Mouse (Mus musculus): ENCODE data around the gene Dnttip1. TPM values are rescaled to one million over a fixed set of nuclear protein-coding genes. Genes with fewer than 3 reads are reported as not detected.

Dnttip1 gene
- polyA plus RNA-seq, 1 experiment from 2014 or later, result 55.1 TPM

DNA sequence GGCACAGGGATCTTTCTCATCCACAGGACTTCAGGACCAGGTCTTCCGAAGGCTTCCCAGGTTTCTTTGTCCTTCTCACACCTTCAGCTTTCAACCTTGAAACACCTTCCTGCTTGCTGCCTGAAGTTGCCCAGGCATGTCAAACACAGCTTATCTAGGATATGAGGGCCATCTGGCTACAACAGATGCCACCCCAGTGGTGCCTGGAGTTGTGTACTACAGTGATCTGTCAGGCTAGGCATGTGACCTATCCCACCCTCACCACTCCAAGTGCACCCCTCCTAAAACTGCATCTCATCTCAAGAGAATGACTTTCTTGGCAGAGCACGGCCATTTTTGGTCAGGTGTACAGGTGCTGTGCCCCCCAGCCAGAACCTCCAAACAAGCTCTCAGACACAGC is 15.7 kb downstream of the Dnttip1 start:
- Histone ChIP-seq H3K36me3 (ENCODE audit: control insufficient read depth, insufficient read depth, low read length) (peaks cover 30% of the 10 kb centered on the region), H3K9ac (ENCODE audit: low read depth, low read length) (no peak overlapping the region), H3K27me3 (ENCODE audit: control insufficient read depth, insufficient read depth, low read depth, low read length) (no peaks in the 10 kb centered on the region), H3K4me1 (ENCODE audit: control insufficient read depth, insufficient read depth, low read length) (no peaks in the 10 kb centered on the region), H3K4me2 (ENCODE audit: low read length) (no peak overlapping the region), H3K4me3 (ENCODE audit: low read depth, low read length) (no peak overlapping the region), H3K9me3 (replicated peaks; ENCODE audit: control insufficient read depth, low read length, poor library complexity, severe bottlenecking) (no peaks in the 10 kb centered on the region), H3K27ac (ENCODE audit: low read length) (no peak overlapping the region)
- no peak for ATAC-seq
- 97% methylated on average over 2 of the region's 2 CpGs for WGBS

DNA sequence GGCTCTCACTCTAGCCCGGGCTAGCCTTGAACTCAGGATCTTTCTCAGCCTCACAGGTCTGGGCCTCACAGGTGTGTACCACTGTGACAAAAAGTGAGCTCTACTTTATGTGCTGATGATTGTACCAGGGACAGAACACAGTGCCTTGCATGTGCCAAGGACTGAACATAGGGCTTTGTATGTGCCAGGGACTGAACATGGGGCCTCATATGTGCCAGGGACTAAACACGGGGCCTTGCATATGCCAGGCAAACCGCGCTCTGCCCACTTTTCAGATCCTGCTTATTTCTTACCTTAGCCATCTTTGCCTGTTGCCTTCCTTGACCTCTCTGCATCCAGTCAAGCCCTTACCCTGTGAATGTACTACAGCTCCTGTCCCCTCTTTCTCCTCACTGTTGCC is 16.2 kb downstream of the Dnttip1 start:
- ATAC-seq, result no peak
- no peak overlapping the region for H3K27ac ChIP-seq (ENCODE audit: low read length)
- no peak overlapping the region for H3K9ac ChIP-seq (ENCODE audit: low read depth, low read length)
- no peaks in the 10 kb centered on the region for H3K4me1 ChIP-seq (ENCODE audit: control insufficient read depth, insufficient read depth, low read length)
- peaks cover 27% of the 10 kb centered on the region for H3K36me3 ChIP-seq (ENCODE audit: control insufficient read depth, insufficient read depth, low read length)
- H3K27me3 ChIP-seq (ENCODE audit: control insufficient read depth, insufficient read depth, low read depth, low read length), result no peaks in the 10 kb centered on the region
- 99% methylated on average over 4 of the region's 4 CpGs for WGBS
- no peaks in the 10 kb centered on the region for H3K9me3 ChIP-seq (replicated peaks; ENCODE audit: control insufficient read depth, low read length, poor library complexity, severe bottlenecking)
- H3K4me3 ChIP-seq (ENCODE audit: low read depth, low read length), result no peak overlapping the region
- H3K4me2 ChIP-seq (ENCODE audit: low read length), result no peak overlapping the region

DNA sequence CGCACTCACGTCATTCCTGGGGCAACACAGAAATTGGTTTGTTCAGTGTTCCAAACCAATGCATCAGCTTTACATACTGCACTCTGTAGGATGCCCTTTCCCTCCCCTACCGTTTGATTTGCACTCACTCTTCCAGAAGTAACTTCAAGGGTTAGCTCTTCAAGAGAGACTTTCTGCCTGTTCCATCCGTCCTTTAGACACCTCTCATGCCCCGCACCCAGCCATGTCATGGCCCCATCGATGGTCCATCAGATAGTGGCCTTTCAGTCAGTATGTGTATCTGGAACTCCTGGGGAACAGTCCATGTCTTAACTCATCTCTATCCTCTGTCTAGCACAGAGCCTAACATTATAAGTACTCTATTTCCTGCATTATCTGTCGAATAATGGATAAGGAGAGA is 16.8 kb downstream of the Dnttip1 start:
- Histone ChIP-seq H3K4me3 (ENCODE audit: low read depth, low read length) (no peak overlapping the region), H3K9ac (ENCODE audit: low read depth, low read length) (no peak overlapping the region), H3K4me1 (ENCODE audit: control insufficient read depth, insufficient read depth, low read length) (no peaks in the 10 kb centered on the region), H3K4me2 (ENCODE audit: low read length) (no peak overlapping the region), H3K27me3 (ENCODE audit: control insufficient read depth, insufficient read depth, low read depth, low read length) (no peaks in the 10 kb centered on the region), H3K36me3 (ENCODE audit: control insufficient read depth, insufficient read depth, low read length) (peaks cover 24% of the 10 kb centered on the region), H3K27ac (ENCODE audit: low read length) (no peak overlapping the region), H3K9me3 (replicated peaks; ENCODE audit: control insufficient read depth, low read length, poor library complexity, severe bottlenecking) (no peaks in the 10 kb centered on the region)
- no peak for ATAC-seq
- WGBS, result 86% methylated on average over 7 of the region's 7 CpGs

DNA sequence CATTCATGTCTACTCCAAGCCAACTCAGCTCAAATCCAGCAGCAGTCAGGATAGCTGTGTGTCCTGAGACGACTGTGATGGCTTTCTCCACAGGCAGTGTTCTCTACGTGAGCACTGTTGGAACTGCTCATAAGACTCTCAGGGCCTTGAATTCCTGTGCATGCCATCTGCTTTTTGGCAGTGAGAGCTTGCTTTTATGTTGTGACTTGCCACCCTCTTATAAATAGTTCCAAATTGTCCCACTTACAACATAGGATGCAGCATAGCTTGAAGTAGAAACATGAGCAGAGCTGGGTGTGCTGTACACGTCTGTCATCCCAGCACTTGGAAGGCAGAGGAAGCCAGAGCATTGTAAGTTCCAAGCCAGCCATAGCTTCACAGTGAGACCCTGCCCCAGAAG is 20.1 kb downstream of the Dnttip1 start:
- no peak overlapping the region for H3K27ac ChIP-seq (ENCODE audit: low read length)

DNA sequence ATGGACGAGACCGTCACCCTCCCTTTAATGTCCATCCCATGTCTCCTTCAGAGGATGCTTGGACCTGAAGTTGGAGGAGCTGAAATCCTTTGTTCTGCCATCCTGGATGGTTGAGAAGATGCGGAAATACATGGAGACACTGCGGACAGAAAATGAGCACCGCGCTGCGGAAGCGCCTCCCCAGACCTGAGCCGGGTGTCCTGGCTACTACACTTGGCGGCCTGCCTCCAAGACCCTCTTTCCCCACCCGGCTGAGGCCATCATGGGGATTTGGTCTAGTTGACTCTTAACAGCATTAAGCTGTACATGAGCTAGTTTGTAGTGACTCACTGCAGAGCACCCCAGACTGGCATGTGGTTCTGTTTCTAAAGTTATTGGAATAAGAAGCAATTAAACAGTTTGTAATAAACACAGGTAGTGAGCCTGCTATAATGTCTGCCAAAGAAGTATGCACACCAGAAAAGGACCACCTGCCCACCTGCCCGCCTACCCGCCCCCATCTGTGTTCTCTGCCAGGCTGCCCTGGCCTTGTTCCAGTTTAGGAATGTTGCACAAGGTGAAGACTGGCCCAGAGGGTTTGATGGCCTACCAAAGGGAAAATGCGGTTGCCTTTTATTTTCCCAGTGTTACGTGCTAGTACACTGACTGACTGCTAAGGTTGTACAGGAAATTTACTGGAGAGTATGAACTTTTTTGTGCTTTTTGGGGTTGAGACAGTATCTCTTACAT is 22.2 kb downstream of the Dnttip1 start:
- no peak for ATAC-seq
- 93% methylated on average over 15 of the region's 15 CpGs for WGBS
- Histone ChIP-seq H3K4me3 (ENCODE audit: low read depth, low read length) (no peak overlapping the region), H3K27me3 (ENCODE audit: control insufficient read depth, insufficient read depth, low read depth, low read length) (no peaks in the 10 kb centered on the region), H3K9me3 (replicated peaks; ENCODE audit: control insufficient read depth, low read length, poor library complexity, severe bottlenecking) (no peaks in the 10 kb centered on the region), H3K27ac (ENCODE audit: low read length) (no peak overlapping the region), H3K4me1 (ENCODE audit: control insufficient read depth, insufficient read depth, low read length) (peaks cover 7% of the 10 kb centered on the region), H3K9ac (ENCODE audit: low read depth, low read length) (no peak overlapping the region), H3K36me3 (ENCODE audit: control insufficient read depth, insufficient read depth, low read length) (no peaks in the 10 kb centered on the region; the same call in 1 of the 2 replicates), H3K4me2 (ENCODE audit: low read length) (no peak overlapping the region)

More for the DNA sequence above, 20.1 kb downstream of the Dnttip1 start:
- H3K4me3 ChIP-seq (ENCODE audit: low read depth, low read length), result no peak overlapping the region
- 87% methylated on average over 3 of the region's 3 CpGs for WGBS
- H3K27me3 ChIP-seq (ENCODE audit: control insufficient read depth, insufficient read depth, low read depth, low read length), result no peaks in the 10 kb centered on the region
- H3K9ac ChIP-seq (ENCODE audit: low read depth, low read length), result no peak overlapping the region
- peaks cover 7% of the 10 kb centered on the region for H3K4me1 ChIP-seq (ENCODE audit: control insufficient read depth, insufficient read depth, low read length)
- no peak overlapping the region for H3K4me2 ChIP-seq (ENCODE audit: low read length)
- no peak for ATAC-seq
- no peaks in the 10 kb centered on the region for H3K9me3 ChIP-seq (replicated peaks; ENCODE audit: control insufficient read depth, low read length, poor library complexity, severe bottlenecking)
- peaks cover 7% of the 10 kb centered on the region for H3K36me3 ChIP-seq (ENCODE audit: control insufficient read depth, insufficient read depth, low read length)

DNA sequence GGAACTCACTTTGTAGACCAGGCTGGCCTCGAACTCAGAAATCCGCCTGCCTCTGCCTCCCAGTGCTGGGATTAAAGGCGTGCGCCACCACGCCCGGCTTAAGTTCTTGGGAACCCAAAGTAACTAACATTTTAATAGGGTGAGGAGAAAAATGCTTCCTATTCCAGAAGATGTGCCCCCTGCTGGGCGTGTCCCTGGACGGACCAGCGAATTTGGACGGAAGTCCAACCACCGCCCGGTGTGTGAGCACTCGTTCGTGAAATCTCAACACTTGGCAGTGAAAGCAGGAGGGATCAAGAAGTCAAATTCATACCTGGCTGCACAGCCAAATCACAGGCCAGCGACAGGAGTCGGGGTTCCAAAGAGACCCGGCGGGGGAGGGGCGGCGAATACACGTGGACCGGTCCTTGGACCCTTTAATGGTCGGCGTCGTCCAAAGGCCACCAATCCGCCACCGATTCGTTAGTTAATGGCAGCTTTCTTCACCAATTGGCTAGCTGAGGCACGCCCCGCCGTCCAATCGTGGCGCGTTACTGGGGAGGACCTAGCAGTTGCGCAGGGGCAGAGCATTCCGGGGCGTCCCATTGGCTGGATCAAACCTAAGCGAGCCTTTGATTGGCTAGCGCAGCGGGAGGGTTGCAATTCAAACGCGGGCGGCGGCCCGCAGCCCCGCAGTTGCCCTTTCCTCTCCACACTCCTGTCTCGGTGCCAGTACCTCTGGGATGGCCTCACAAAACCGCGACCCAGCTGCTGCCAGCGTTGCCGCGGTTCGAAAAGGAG is 23.7 kb downstream of the Dnttip1 start, which contains the start of gene Ube2c:
TSS of gene Ube2c (plus strand) at position 641 of the 780 bp plus-strand sequence.
- 2% methylated on average over 53 of the region's 53 CpGs for WGBS
- peak; percentile 100 for ATAC-seq
- H3K36me3 ChIP-seq (ENCODE audit: control insufficient read depth, insufficient read depth, low read length), result no peaks in the 10 kb centered on the region; the same call in 1 of the 2 replicates
- no peaks in the 10 kb centered on the region for H3K9me3 ChIP-seq (replicated peaks; ENCODE audit: control insufficient read depth, low read length, poor library complexity, severe bottlenecking)
- H3K9ac ChIP-seq (ENCODE audit: low read depth, low read length), result peak within 1 kb of the TSS; percentile 66
- H3K27ac ChIP-seq (ENCODE audit: low read length), result peak within 1 kb of the TSS; percentile 54; the same call in 1 of the 2 replicates
- peak within 1 kb of the TSS; percentile 68 for H3K4me3 ChIP-seq (ENCODE audit: low read depth, low read length)
- H3K27me3 ChIP-seq (ENCODE audit: control insufficient read depth, insufficient read depth, low read depth, low read length), result no peaks in the 10 kb centered on the region
- peak within 1 kb of the TSS; percentile 99 for H3K4me2 ChIP-seq (ENCODE audit: low read length)
- H3K4me1 ChIP-seq (ENCODE audit: control insufficient read depth, insufficient read depth, low read length), result peaks cover 7% of the 10 kb centered on the region

DNA sequence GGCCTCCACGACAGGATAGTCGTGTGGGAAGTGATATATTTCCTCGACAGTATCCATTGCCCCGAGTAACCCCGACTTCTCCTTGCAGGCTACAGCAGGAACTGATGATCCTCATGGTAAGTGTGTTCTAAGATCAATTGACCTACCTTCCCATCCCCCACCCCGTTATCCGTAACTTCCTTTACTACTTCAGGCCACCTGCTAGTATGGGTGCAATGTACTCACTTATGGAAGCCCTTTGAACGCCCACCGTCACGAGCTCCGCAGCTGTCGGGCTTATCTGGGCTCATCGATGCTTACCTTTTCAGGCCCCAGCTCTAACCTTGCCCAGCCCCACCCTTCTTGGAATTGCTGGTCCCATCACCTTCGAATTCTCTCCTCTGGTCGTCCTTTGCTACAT is 24.5 kb downstream of the Dnttip1 start:
- no peaks in the 10 kb centered on the region for H3K27me3 ChIP-seq (ENCODE audit: control insufficient read depth, insufficient read depth, low read depth, low read length)
- 3% methylated on average over 15 of the region's 15 CpGs for WGBS
- H3K9me3 ChIP-seq (replicated peaks; ENCODE audit: control insufficient read depth, low read length, poor library complexity, severe bottlenecking), result no peaks in the 10 kb centered on the region
- no peak overlapping the region for H3K27ac ChIP-seq (ENCODE audit: low read length)
- peak overlapping the region; percentile 68 for H3K4me3 ChIP-seq (ENCODE audit: low read depth, low read length)
- no peak; the same call in 1 of the 2 replicates for ATAC-seq
- peaks cover 7% of the 10 kb centered on the region for H3K4me1 ChIP-seq (ENCODE audit: control insufficient read depth, insufficient read depth, low read length)
- H3K9ac ChIP-seq (ENCODE audit: low read depth, low read length), result peak overlapping the region; percentile 66
- H3K36me3 ChIP-seq (ENCODE audit: control insufficient read depth, insufficient read depth, low read length), result no peaks in the 10 kb centered on the region; the same call in 1 of the 2 replicates
- H3K4me2 ChIP-seq (ENCODE audit: low read length), result peak overlapping the region; percentile 99

DNA sequence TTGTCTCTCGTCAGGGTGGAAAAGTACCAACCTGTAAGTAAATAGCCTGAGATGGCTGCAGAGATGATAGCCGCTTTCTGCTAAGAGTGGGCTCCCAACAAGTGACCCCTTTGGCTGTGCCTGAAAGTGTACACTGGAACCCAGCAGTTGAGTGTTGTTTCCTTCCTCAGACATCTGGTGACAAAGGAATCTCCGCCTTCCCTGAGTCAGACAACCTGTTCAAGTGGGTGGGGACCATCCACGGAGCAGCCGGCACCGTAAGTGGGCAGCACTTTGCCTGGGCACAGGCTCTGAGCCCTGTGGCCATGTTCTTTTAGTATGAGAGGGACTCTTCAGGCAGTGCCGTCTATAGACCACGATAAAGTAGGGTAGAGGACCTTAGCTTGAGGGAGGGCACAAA is 25.3 kb downstream of the Dnttip1 start:
- H3K27me3 ChIP-seq (ENCODE audit: control insufficient read depth, insufficient read depth, low read depth, low read length), result no peaks in the 10 kb centered on the region
- no peaks in the 10 kb centered on the region for H3K9me3 ChIP-seq (replicated peaks; ENCODE audit: control insufficient read depth, low read length, poor library complexity, severe bottlenecking)
- peaks cover 7% of the 10 kb centered on the region for H3K4me1 ChIP-seq (ENCODE audit: control insufficient read depth, insufficient read depth, low read length)
- no peak for ATAC-seq
- H3K4me3 ChIP-seq (ENCODE audit: low read depth, low read length), result peak overlapping the region; percentile 68; the same call in 1 of the 2 replicates
- peak overlapping the region; percentile 99 for H3K4me2 ChIP-seq (ENCODE audit: low read length)
- H3K9ac ChIP-seq (ENCODE audit: low read depth, low read length), result no peak overlapping the region
- WGBS, result 86% methylated on average over 8 of the region's 8 CpGs
- H3K36me3 ChIP-seq (ENCODE audit: control insufficient read depth, insufficient read depth, low read length), result no peaks in the 10 kb centered on the region
- no peak overlapping the region for H3K27ac ChIP-seq (ENCODE audit: low read length)

All from midbrain, embryonic 16.5 days (tissue).